Mouse (Mus musculus) adrenal gland (tissue): Measurements from ENCODE around the gene Hgfac.

Experiments
- intact Hi-C: fragments of 180-260 bp; cut with DNase I; formaldehyde crosslinking; loops from one replicate; pipeline ENCODE4 v1.15.1; 2025
- long read RNA-seq, 2 experiments: library from polyadenylated mRNA; unstranded; transcript quantifications; one replicate each; pipeline ENCODE4 v2.0.0; 2020; ENCODE audit warnings: borderline replicate concordance in 1 of 2; ENCODE audit not compliant: insufficient replicate concordance in 1 of 2

Gene Hgfac
- long read RNA-seq, experiment 1 = 0 reads
- long read RNA-seq, experiment 2 = 0 reads

GRCm38 (mm10) chr5:35041268-35041829 lies at the start of gene Hgfac:
Gene Hgfac (plus strand): TSS chr5:35041509.
- intact Hi-C loops = loop anchor here (5.0 kb wide), 1 partner anchor 54 kb away; no protein-coding TSS in a partner anchor

- intact Hi-C loops = no loop called here
Observed at GRCm38 (mm10) chr5:34998754-34999153, 42.6 kb upstream of the Hgfac start.

DNA sequence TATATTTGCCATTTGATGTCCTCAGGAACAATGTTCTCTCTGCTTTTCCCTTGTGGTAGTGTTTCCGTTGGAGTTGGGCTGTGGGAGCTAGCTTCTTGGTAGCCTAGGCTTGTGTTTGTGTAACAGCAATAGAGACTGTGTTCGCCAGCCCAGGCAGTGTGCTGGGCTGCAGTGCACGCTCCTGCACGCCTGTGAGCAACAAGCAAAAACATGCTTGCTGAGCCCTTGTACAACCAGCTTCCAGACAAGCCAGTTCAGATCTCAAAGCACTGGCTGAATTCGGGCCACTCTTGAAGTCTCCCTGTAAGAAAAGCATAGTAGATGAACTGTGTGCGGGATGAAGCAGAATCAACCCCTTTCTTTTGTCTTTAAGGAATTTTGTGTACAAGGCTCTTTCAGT lies 42.0 kb upstream of the Hgfac start:
- intact Hi-C loops = no loop called here

GRCm38 (mm10) chr5:35000323-35000722 lies 41.0 kb upstream of the Hgfac start:
- intact Hi-C loops = no loop called here

GRCm38 (mm10) chr5:35001144-35001543 lies 40.2 kb upstream of the Hgfac start:
- intact Hi-C loops = no loop called here

DNA sequence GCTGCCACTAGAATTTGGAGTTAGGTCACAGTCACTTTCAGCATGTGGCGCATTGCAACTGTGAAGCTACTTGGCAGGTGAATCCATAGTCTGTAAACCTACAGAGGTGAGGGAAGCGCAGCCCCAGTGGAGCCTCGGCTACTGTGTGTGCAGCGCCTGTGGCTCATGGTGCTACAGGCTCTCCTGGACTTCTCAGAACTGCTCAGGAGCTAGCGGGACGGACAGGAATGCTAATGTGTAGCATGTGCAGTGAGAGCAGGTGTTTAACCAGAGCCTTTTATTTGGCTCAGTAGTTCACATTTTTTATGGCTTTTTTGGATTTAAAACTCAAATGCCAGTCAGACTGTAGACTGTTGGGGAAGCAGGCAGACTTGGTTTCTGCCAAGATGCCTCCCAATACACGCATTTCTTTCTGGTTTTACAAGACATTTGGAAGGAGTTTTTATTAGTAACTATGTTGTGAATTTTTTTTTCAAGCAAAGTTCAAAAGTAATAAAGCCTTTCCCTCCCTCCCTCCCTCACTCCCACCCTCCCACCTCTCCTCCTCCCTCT lies 37.6 kb upstream of the Hgfac start:
- intact Hi-C loops = no loop called here

GRCm38 (mm10) chr5:35004769-35005168 lies 36.5 kb upstream of the Hgfac start:
- intact Hi-C loops = no loop called here

- intact Hi-C loops = no loop called here
Observed at GRCm38 (mm10) chr5:35005659-35006058, 35.6 kb upstream of the Hgfac start.

- intact Hi-C loops = no loop called here
Observed at GRCm38 (mm10) chr5:35006599-35006998, 34.7 kb upstream of the Hgfac start.

- intact Hi-C loops = no loop called here
Observed at GRCm38 (mm10) chr5:35009163-35009562, 32.1 kb upstream of the Hgfac start.

DNA sequence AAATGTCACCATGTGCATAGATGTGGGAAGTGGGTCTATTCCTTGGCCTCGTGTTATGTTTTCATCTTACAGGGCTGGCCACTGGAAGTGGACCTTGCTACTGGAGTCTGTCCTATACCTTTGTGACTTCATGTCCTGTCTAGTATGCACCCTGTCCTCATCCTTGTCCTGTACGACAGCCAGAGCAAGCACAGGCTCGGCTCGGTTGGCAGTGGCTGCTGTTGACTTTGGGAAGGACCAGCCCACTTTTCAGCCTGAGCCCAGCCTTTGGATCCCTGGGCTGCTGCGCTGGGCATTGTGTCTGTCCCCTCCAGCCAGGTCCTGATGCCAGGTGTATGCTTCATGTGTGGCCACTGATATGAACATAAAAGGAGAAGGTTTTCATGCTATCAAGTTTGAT lies 30.7 kb upstream of the Hgfac start:
- intact Hi-C loops = no loop called here

GRCm38 (mm10) chr5:35011156-35011923 lies 30.0 kb upstream of the Hgfac start:
- intact Hi-C loops = no loop called here

DNA sequence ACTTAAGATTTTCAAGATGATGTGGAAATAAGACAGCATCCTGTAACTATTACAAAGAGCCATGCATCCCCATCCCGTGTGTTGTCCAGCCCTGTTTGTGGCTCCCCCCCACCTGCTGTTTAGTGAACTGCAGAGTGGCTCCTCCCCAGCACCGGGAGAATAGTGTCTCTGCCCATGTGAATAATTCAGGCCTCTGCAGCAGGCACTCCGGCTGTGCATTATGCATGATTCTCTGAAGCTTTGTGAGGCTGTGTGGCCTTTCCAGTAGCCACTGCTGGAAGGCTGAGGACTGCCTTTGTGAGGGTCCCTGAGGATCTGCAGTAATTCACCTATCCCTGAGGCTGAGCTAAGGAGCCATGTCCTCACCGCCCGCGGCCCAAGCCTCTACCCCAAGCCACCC lies 27.3 kb upstream of the Hgfac start:
- intact Hi-C loops = no loop called here

DNA sequence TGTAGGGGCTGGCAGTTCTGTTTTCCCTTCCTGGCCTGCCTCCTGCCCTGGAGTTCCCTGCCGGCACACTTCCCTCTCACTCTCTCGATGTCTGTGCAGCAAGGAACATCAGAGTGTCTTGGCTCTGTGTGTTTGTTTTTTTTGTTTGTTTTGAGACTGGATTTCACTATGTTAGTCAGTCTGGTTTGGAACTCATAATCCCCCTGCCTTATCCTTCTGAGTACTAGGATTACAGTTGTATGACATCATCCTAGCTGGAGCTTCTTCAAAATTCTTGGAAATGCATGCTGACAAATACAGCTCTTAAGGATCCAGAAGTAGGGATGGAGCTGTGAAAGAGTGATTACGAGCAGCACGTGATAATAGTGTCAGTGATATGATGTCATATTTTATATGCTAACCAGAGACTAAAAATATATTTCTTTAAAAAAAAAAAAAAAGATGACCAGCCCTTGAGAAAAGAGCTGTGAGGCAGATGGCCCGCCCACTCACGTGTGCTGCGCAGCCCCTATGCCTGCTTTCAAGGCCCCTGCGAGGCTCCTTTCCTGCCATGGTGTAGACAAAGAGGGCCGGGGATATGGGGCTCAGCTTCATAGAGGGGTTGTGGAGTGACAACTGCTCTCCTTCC lies 21.5 kb upstream of the Hgfac start:
- intact Hi-C loops = loop anchor here (2.0 kb wide), 1 partner anchor 27 kb away; no protein-coding TSS in a partner anchor

DNA sequence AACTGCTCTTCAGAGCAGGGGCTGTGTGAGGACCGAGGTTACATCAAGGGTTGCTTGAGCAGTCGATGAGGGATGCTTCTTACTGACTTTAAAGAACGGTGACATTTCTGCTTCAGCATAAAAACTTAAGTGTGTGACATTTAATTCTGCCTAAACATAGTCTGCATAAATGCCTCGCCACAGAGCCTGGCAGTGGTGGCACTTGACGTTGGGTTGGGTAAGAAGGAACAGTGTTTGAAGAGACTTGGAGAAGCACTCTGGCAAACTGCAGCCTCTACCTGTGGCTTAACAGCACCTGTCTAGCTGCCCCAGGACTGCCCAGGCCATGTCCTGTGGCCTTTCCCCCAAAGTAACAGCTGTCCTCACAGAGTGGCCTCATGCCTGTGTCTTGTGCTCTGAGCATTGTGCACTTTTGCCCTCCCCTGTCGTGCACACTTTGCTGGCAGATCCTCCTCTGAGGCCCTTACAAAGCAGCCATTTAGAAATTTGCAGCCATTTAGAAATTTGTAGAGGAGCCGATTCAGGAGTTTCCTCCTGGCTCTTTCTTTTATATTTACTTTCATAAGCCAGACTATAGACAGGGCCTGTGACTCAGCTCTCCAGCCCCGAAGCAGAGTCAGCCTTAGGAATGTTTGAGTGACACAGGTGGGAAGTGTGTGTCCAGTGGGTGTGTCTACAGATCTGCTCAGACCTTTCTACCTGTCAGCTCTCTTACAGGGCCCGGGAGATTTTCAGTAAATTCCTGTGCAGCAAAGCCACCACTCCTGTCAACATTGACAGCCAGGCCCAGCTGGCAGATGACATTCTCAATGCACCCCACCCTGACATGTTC lies 20.7 kb upstream of the Hgfac start:
- intact Hi-C loops = loop anchor here (2.0 kb wide), 1 partner anchor 28 kb away; no protein-coding TSS in a partner anchor

GRCm38 (mm10) chr5:35024975-35025374 lies 16.3 kb upstream of the Hgfac start:
- intact Hi-C loops = loop anchor here (2.0 to 5.0 kb wide), 2 partner anchors 38 to 108 kb away; no protein-coding TSS in a partner anchor

DNA sequence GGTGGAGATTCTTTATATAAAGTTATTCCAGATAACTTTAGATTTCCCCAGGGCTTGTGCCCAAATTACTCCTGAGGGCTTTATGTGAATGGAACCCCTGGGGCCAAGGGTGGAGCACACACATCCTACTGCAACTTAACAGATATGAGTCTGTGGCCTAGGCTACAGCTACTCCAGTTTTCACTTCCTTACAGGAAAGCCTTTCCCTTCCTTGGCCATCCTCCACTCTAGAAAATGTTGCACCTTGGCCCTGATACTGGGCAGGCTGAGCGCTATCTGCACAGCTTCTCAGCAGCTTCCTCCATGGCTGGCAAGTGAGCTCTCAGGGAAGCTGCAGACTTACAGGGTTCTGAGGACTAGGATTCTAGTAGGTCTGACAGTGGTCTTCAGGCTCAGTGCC lies 12.0 kb upstream of the Hgfac start:
- intact Hi-C loops = loop anchor here (5.0 kb wide), 1 partner anchor 112 kb away; no protein-coding TSS in a partner anchor

DNA sequence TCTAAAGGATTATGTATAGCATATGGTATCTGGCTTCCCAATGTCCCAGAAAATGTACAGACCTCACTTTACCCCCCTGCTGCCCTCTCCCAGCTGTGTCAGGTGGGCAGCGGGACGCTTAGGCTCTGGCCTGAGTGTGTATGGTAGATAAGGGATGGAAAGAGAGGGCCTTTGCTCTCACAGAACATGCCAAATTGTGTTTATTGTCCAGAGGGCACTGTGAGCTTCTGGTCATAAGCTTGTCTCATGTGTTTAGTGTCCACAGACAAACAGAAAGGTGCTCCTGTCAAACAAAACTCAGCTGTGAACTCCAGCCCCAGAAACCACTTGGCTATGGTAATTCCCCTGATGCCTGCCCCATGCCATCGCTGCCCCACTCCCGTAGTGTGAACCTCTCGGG lies 11.6 kb upstream of the Hgfac start:
- intact Hi-C loops = loop anchor here (5.0 kb wide), 1 partner anchor 112 kb away; no protein-coding TSS in a partner anchor

GRCm38 (mm10) chr5:35033068-35033467 lies 8.2 kb upstream of the Hgfac start:
- intact Hi-C loops = no loop called here

- intact Hi-C loops = no loop called here
Observed at GRCm38 (mm10) chr5:35033619-35034018, 7.7 kb upstream of the Hgfac start.

- intact Hi-C loops = no loop called here
Observed at GRCm38 (mm10) chr5:35035141-35035540, 6.2 kb upstream of the Hgfac start.
